Mouse (Mus musculus): ENCODE data around the gene Nr5a1.

DNA sequence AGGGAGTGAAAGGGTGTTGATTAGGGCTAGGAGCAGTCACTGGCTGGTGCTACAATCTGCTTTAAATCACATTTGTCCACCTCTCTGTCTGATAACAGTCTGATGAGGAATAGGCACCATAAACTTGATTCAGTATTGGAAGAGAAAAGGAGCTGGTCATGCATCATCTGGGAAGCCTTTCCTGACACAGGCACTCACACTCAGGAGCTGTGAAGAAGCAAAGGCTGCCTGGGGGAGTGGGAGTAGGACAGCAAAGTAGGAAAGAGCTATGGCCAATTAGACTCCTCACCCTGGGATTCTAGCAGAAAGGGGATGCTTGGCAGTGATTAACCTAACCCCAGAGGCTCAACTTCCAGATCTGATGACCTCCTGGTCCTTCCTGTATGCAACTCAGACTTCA lies 21.4 kb upstream of the Nr5a1 start:
- TF ChIP-seq CTCF (IDR thresholded peaks at IDR 0.05; ENCODE audit: low read depth) (no peak), EP300 (IDR thresholded peaks at IDR 0.05; ENCODE audit: low read depth) (no peak)
